Mouse (Mus musculus) adrenal gland, postnatal 10 days (tissue): ENCODE measurements around the gene Gnas. TPM values are rescaled to one million over a fixed set of nuclear protein-coding genes. Genes with fewer than 3 reads are reported as not detected.

Experiments used
- DNase-seq: peaks from one replicate; pipeline ENCODE4 v3.0.0; 2021; ENCODE audit warnings: mixed read lengths
- microRNA-seq: library from miRNA; unstranded; fragments of <30 nt; microRNA quantifications from one replicate; pipeline ENCODE4 v1.2.0, GENCODE M21; 2021
- total RNA-seq, 2 experiments: library from RNA; stranded (reverse); gene quantifications; 2 replicates each; pipeline ENCODE4 v1.2.3; 2021

The Gnas gene
- total RNA-seq, 2 experiments from 2014 or later = 5,524 to 6,088 TPM

GRCm38 (mm10) chr2:174366571-174366970 is 82.5 kb downstream of the Gnas start:
- no peak for DNase-seq

- no peak for DNase-seq
Observed at GRCm38 (mm10) chr2:174381021-174381420, 96.9 kb downstream of the Gnas start.

GRCm38 (mm10) chr2:174391936-174392335 is 107.8 kb downstream of the Gnas start:
- no peak for DNase-seq

- DNase-seq = no peak
Observed at GRCm38 (mm10) chr2:174392554-174392953, 108.4 kb downstream of the Gnas start.

GRCm38 (mm10) chr2:174393383-174393782 is 109.3 kb downstream of the Gnas start:
- peak; percentile 49 for DNase-seq

Small RNAs within 50 kb of the gene (microRNA-seq; reads per million reads assigned to microRNA genes)
- gene Gm27591 (not detected), gene Mir296 (1,047 reads per million, percentile 74 among the genes with 10 or more reads in this experiment), gene Mir298 (8,492 reads per million, percentile 93 among the genes with 10 or more reads in this experiment)

Other genes with a start within 250 kb of the Gnas start
- 10 to 100 TPM; 30.9 to 37.5 TPM for gene Stx16, start 208.0 kb upstream of the Gnas start, total RNA-seq
- 10 to 100 TPM; 67.9 to 82.2 TPM for gene Npepl1, start 174.0 kb upstream of the Gnas start, total RNA-seq
- 1 to 10 TPM; 6.2 to 6.8 TPM for gene Gm20721, start 62.4 kb downstream of the Gnas start, total RNA-seq
- gene Nelfcd, start 131.5 kb downstream of the Gnas start, total RNA-seq = 10 to 100 TPM; 55.1 to 62.2 TPM
- 100 to 1,000 TPM; 114 to 138 TPM for gene Ctsz, start 154.7 kb downstream of the Gnas start, total RNA-seq
- gene Tubb1, start 166.4 kb downstream of the Gnas start, total RNA-seq = 1 to 10 TPM; 1.0 to 1.3 TPM
- gene Atp5e, start 179.8 kb downstream of the Gnas start, total RNA-seq = 100 to 1,000 TPM; 569 to 676 TPM
- gene Prelid3b, start 188.8 kb downstream of the Gnas start, total RNA-seq = 100 to 1,000 TPM; 171 to 172 TPM